In the genomic region with DNA sequence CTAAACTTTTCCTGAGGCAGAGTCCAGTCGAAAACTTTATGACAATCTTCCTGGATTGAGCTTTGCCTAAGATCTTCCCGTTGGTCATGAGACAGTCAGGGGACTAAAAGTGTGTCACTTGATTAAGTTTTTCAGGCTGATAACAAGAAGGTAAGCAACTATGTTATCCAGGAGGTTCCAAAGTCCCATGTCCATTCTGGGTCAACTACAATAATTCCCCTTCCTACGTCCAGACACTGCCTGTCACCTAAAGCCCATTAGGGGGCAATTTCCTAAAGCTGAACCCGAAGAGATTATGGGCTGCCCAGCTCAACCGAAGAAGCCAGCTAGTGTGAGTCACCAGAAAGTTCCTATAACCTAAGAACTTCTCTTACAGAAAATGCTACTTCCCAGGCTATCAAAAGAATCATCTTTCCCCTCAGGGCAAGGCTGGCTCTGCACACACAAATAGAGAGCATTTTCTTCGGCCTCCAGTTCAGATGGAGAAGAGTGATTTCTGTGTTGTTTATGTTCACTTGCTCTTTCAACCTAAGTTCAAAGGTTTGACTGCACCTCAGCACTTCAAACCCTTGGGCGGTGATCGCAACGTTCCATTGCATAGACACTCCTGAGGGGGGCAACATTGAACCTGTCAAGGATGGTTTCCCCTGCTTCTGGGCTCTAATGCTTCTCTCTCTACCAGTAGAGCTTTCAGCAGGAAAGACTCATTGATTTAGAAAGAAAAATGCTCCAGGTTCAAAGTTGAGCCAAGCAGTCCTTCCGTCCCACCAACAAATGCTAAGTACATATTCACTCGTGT, we compare ENCODE assay signal across 8 mouse cellular contexts.
DNase-seq lines count a peak whose midpoint lies in the region; ATAC-seq and TF ChIP-seq lines count a peak whose summit lies in the region.

No protein-coding gene starts in this region.

- no peaks in the 10 kb centered on the region for H3K27me3 ChIP-seq in forebrain, embryonic 14.5 days (replicated peaks; ENCODE audit: control insufficient read depth, insufficient read depth, low read length)
- H3K27me3 ChIP-seq in forebrain, embryonic 16.5 days (replicated peaks; ENCODE audit: control insufficient read depth, insufficient read depth, low read length): no peaks in the 10 kb centered on the region
- no peaks in the 10 kb centered on the region for H3K27me3 ChIP-seq in spleen, adult 2 months (ENCODE audit: control insufficient read depth, insufficient read depth, low read length)
- H3K27me3 ChIP-seq in embryonic facial prominence, embryonic 10.5 days (replicated peaks; ENCODE audit: low read depth, poor library complexity, severe bottlenecking): no peaks in the 10 kb centered on the region
- H3K27me3 ChIP-seq in kidney, postnatal 0 days (ENCODE audit: insufficient read depth, low read length): no peaks in the 10 kb centered on the region

- TF ChIP-seq CTCF in spleen, adult 2 months (IDR thresholded peaks at IDR 0.05; ENCODE audit: extremely low read depth, insufficient read depth, insufficient read length, insufficient replicate concordance): peak; percentile 36; the same call in 1 of the 2 replicates
- TF ChIP-seq CTCF in kidney, postnatal 0 days (IDR thresholded peaks at IDR 0.05; ENCODE audit: low read depth): peak; percentile 66

- H3K9me3 ChIP-seq in forebrain, embryonic 14.5 days (replicated peaks; ENCODE audit: control insufficient read depth, low read length): no peaks in the 10 kb centered on the region
- H3K9me3 ChIP-seq in forebrain, embryonic 16.5 days (ENCODE audit: control insufficient read depth, low read length): 0 out of 2 replicates have a peak, but pooled peaks cover 2% of the 10 kb centered on the region
- H3K9me3 ChIP-seq in embryonic facial prominence, embryonic 10.5 days: no peaks in the 10 kb centered on the region
- no peaks in the 10 kb centered on the region for H3K9me3 ChIP-seq in kidney, postnatal 0 days (replicated peaks; ENCODE audit: low read length)

- H3K4me2 ChIP-seq in forebrain, embryonic 14.5 days (ENCODE audit: low read length): no peak overlapping the region
- no peak overlapping the region for H3K4me2 ChIP-seq in forebrain, embryonic 16.5 days (ENCODE audit: low read length)
- no peak overlapping the region for H3K4me2 ChIP-seq in kidney, postnatal 0 days (ENCODE audit: low read length)

- ATAC-seq in forebrain, embryonic 14.5 days: no peak
- no peak for ATAC-seq in forebrain, embryonic 16.5 days
- ATAC-seq in kidney, postnatal 0 days (replicated peaks; ENCODE audit: low FRiP score, low read depth): peak; percentile 87; the same call in 1 of the 2 replicates

- H3K9ac ChIP-seq in forebrain, embryonic 14.5 days (ENCODE audit: low read length): no peak overlapping the region
- H3K9ac ChIP-seq in forebrain, embryonic 16.5 days (replicated peaks; ENCODE audit: low read depth, low read length): no peak overlapping the region
- no peak overlapping the region for H3K9ac ChIP-seq in kidney, postnatal 0 days (ENCODE audit: low read depth, low read length)

- no peaks in the 10 kb centered on the region for H3K36me3 ChIP-seq in forebrain, embryonic 14.5 days (ENCODE audit: control insufficient read depth, insufficient read depth, low read length)
- H3K36me3 ChIP-seq in forebrain, embryonic 16.5 days (ENCODE audit: control insufficient read depth, insufficient read depth): no peaks in the 10 kb centered on the region
- no peaks in the 10 kb centered on the region for H3K36me3 ChIP-seq in spleen, adult 2 months (ENCODE audit: control insufficient read depth, insufficient read depth, low read length)
- no peaks in the 10 kb centered on the region for H3K36me3 ChIP-seq in embryonic facial prominence, embryonic 10.5 days (replicated peaks)
- no peaks in the 10 kb centered on the region for H3K36me3 ChIP-seq in kidney, postnatal 0 days (ENCODE audit: insufficient read depth, low read length)

- no peaks in the 10 kb centered on the region for H3K4me1 ChIP-seq in forebrain, embryonic 14.5 days (ENCODE audit: control insufficient read depth, insufficient read depth, low read length)
- H3K4me1 ChIP-seq in forebrain, embryonic 16.5 days (replicated peaks; ENCODE audit: control insufficient read depth, insufficient read depth, low read length): no peaks in the 10 kb centered on the region
- H3K4me1 ChIP-seq in spleen, adult 2 months (ENCODE audit: control insufficient read depth, insufficient read depth, insufficient read length): no peaks in the 10 kb centered on the region
- H3K4me1 ChIP-seq in embryonic facial prominence, embryonic 10.5 days: peaks cover 8% of the 10 kb centered on the region
- no peaks in the 10 kb centered on the region for H3K4me1 ChIP-seq in kidney, postnatal 0 days (replicated peaks; ENCODE audit: insufficient read depth, low read length)

- no peak for TF ChIP-seq POLR2A in spleen, adult 2 months (IDR thresholded peaks at IDR 0.05; ENCODE audit: low read depth, low read length)

- no peak overlapping the region for H3K27ac ChIP-seq in forebrain, embryonic 14.5 days (ENCODE audit: low read depth, low read length)
- H3K27ac ChIP-seq in forebrain, embryonic 16.5 days (ENCODE audit: low read length): no peak overlapping the region
- no peak overlapping the region; the same call in 1 of the 2 replicates for H3K27ac ChIP-seq in spleen, adult 2 months (ENCODE audit: insufficient read depth, low read length)
- H3K27ac ChIP-seq in embryonic facial prominence, embryonic 10.5 days (replicated peaks): no peak overlapping the region
- no peak overlapping the region for H3K27ac ChIP-seq in kidney, postnatal 0 days

- 70% methylated on average over 11 of the region's 11 CpGs for WGBS in forebrain, embryonic 14.5 days
- 65% methylated on average over 11 of the region's 11 CpGs for WGBS in forebrain, embryonic 16.5 days
- WGBS in spleen, adult 2 months: 48% methylated on average over 11 of the region's 11 CpGs
- 50% methylated on average over 11 of the region's 11 CpGs for WGBS in embryonic facial prominence, embryonic 10.5 days
- 24% methylated on average over 11 of the region's 11 CpGs for WGBS in kidney, postnatal 0 days

- H3K4me3 ChIP-seq in forebrain, embryonic 14.5 days (ENCODE audit: low read depth, low read length): no peak overlapping the region
- no peak overlapping the region for H3K4me3 ChIP-seq in forebrain, embryonic 16.5 days (replicated peaks; ENCODE audit: low read length)
- H3K4me3 ChIP-seq in spleen, adult 2 months (ENCODE audit: extremely low read depth, insufficient read depth, insufficient read length): no peak overlapping the region
- no peak overlapping the region for H3K4me3 ChIP-seq in embryonic facial prominence, embryonic 10.5 days
- H3K4me3 ChIP-seq in kidney, postnatal 0 days (replicated peaks; ENCODE audit: low read depth, low read length): no peak overlapping the region

- DNase-seq in forebrain, embryonic 14.5 days (ENCODE audit: low spot score): peak; percentile 38
- peak in 1 of 2 experiments; percentile 26 for DNase-seq in spleen, adult 2 months (ENCODE audit: low read depth in 1 of 2, low spot score in 2 of 2)
- no peak for DNase-seq in spleen, adult 12 weeks (ENCODE audit: low spot score)
- DNase-seq in embryonic facial prominence, embryonic 10.5 days (ENCODE audit: low spot score): peak; percentile 46
- peak; percentile 72 for DNase-seq in kidney, postnatal 0 days (ENCODE audit: low spot score)
- peak; percentile 85 for DNase-seq in naive thymus-derived CD4-positive, alpha-beta T cell, adult 2 months (ENCODE audit: low read depth)
- DNase-seq in frontal cortex, postnatal 10 days (ENCODE audit: low spot score in 2 of 2): no peak

Comparison
In these comparisons a context has a peak if more than half of its experiments do, and no peak if none do; other contexts are left out.
1. DNase-seq: peak in forebrain, embryonic 14.5 days (single experiment), embryonic facial prominence, embryonic 10.5 days (single experiment), kidney, postnatal 0 days (single experiment) and naive thymus-derived CD4-positive, alpha-beta T cell, adult 2 months (single experiment); none in spleen, adult 12 weeks (single experiment) and frontal cortex, postnatal 10 days (0 of 2).